Mouse (Mus musculus): ENCODE measurements around the gene Tgfbi.

DNA sequence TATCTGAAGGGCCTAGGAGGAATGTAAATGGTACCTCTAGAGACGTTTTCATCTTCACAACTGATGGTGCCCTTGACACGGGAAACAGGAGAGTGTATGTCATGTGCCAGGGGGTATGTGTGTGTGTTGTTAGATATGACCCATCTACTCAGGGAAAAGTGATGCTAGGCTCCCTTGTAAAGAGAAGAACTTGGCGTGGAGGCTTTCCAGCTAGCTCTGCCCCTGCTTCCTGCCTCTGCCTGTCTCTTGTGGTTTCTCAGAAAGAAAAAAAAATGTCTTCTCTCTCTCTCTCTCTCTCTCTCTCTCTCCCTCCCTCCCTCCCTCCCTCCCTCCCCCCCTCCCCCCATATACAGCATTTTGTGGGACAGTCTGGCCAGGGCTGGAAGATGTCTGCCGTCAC is 72.6 kb downstream of the Tgfbi start:
- TF ChIP-seq CTCF (IDR thresholded peaks at IDR 0.05) (no peak), EP300 (IDR thresholded peaks at IDR 0.05) (no peak)
